Mouse (Mus musculus) telencephalon, adult 2 months (tissue): ENCODE results near the gene Qprt.

Experiments used
- DNase-seq: peaks from one replicate; pipeline ENCODE4 v3.0.0-alpha.2; 2011; ENCODE audit warnings: low read depth, low spot score

The Qprt gene

DNA sequence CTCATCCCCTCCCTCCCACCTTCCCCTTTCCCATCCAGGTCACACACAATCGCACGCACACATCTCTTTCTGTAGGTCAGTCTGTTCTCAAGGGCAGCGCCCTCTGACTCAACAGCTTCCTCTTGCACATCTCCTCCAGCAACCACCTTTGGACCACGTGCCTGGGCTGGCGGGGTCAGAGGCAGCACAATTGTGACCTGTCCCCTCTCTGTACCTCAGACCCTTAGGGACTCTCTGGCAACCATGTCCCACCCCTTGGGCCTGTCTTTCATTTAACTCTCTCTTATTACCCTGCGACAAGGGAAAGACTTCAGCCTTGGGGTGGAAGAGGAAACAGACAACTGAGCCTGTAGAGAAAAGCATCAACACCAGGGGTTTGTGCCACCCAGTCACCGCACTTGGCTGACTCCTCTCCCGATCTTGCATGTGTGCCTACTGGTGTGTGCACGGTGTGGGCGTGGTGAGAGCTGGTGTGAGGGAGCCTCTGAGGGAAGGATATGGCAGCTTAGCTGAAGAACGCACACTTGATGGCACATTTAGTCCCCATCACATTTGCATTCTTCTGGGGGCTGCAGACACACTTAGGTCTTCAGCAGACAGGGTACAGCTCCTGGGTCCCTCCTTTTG lies 12.9 kb upstream of the Qprt start:
- no peak for DNase-seq

- no peak for DNase-seq
Measured at GRCm38 (mm10) chr7:127133125-127133524, 11.1 kb upstream of the Qprt start.

DNA sequence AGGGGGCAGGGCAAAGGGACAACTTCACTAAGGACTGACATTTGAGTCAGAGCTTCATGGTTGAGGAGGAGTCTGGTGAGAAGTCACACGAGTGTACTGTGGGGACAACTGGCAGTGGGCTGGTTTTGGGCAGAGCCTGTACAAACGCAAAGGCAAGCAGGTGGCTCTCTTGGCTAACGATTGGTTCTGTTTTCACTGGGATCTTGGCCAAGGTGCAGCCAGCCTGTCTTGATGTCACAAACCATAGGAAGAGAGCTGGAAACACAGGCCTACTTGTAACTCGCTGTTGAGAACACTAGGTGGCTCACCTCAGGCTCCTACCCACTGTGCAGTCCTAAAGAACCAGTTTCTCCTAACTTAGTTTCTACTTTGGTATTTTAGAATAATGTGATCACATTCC lies 7.6 kb upstream of the Qprt start:
- peak; percentile 73 for DNase-seq

DNA sequence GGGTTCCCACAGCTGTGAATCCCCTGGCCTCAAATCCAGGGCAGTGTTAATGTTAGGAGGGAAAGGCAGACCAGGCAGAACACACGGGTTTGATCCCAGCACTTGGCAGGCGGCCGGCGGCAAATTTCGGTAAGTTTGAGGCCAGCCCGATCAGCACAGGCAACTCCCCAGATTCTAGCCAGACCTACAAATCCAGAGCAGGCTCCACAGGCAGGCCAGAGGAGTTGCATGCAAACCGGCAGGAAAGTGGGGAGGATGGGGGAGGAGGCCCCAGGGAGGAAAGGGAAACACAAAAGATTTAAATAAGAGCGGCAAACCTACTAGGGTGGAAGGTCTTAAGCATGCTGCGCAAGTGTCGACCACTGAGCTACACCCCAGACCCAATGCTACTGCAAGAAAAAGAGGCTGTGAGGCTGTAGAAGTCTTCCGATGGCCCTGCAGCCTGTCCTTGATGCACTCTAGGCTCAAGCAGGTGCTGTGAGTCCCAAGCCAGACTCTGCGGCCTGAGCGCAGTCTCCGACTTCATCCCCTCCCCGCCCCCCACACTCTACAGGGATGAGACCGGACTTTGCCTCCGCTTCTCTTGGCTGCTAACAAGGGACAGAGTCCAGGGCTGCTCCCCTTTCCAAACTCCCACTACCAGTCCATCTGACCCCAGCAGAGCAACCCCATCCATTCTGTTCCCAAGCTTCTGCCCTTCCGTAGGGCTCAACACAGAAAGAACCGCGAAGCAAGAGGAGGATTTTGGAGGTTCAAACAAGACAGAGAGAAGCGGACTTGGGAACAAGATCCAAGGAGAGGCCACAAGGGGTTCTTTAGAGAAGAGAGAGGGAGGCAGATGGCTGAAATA lies 740 bp downstream of the Qprt start:
- DNase-seq, result no peak

DNA sequence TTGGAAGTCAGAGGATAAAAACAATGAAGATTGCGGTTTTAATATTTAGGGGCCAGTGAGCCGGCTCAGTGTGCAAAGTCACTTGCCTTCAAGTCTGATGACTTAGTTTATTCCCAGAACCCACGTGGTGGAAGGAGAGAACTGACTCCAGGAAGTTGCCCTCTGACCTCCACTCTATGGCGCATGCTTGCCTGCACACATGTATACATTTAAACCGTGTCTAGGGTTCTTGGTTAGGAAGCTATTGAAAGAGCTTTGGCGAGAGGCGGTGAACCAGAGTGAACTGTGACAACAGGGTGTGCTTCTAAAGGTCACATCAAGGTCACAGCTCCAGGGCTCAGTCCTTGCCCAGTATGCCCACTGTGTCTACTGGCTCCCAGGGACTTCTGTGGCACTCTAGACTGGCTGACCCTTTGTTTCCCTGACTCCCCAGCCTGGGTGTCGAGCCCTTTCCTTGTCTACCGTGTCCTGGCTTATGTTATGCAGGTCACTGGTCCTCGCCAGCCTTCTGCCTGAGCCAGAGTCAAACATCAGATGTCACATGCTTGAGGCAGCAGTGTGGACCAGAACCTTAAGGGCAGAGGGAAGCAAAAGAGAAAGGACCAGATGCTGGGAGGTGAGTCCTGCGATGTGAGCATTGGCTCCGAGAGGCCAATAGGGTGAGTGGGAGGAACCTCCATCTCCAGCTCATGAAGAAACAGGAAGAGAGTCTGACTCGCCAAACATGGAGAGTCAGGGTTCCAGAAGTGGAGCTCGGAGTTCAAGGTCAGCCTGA lies 3.2 kb downstream of the Qprt start:
- no peak for DNase-seq

- DNase-seq, result no peak
Measured at GRCm38 (mm10) chr7:127117948-127118347, 4.1 kb downstream of the Qprt start.

DNA sequence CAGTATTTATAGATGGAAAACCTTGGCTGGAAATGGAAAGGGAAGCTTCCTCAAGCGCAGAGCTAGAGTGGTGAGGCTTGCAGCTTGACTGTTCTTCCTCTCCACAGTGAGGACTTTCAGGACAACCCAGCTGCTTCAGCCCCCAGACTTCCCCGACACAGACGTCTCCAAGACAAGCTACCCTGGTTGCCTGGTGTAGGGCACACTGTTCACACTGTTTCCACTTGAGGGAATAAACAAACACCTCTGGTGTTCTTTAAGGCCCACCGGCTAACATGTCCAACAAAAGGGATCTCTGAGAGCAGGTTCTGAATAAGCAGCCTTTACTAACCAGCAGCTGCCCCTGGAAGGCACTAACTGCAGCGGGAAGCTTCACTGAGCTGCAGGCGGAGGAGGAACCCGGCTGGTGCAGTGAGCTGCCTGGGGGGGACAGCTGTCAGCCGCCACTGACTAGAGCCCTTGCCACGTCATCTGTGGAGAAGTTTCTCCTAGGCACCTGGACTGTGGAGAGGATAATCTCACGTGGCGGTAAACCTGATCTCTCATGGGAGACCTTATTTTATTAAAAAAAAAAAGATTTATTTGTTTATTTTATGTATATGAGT lies 5.6 kb downstream of the Qprt start:
- DNase-seq, result no peak

- no peak for DNase-seq
Measured at GRCm38 (mm10) chr7:127114920-127115319, 7.1 kb downstream of the Qprt start.

DNA sequence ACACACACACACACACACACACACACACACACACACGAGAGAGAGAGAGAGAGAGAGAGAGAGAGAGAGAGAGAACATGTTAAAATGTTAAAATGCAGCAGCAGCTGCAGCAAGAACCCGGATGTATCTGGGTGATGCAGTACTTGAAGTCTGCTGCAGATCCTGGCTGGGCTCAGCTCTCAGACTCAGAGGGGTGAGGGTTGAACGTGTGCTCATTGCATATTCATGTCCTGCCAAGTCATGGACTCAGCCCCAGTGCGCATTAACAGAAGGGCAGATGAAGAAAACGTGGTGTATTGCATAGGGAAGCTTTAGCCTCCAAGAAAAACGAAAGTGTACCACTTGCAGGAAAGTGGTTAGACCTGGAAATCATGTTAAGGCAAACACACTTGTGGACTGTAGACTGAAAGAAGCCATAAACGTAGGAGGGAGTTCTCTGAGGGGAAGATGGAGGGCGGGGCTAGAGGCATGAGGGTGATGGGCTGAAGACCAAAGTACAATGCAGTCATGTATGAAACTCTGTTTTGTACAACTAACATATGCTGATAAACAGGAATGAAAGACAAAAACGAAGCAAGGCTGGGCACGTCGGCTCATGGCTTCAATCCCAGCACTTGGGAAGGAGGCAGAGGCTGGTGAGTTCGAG lies 8.3 kb downstream of the Qprt start:
- DNase-seq, result no peak

DNA sequence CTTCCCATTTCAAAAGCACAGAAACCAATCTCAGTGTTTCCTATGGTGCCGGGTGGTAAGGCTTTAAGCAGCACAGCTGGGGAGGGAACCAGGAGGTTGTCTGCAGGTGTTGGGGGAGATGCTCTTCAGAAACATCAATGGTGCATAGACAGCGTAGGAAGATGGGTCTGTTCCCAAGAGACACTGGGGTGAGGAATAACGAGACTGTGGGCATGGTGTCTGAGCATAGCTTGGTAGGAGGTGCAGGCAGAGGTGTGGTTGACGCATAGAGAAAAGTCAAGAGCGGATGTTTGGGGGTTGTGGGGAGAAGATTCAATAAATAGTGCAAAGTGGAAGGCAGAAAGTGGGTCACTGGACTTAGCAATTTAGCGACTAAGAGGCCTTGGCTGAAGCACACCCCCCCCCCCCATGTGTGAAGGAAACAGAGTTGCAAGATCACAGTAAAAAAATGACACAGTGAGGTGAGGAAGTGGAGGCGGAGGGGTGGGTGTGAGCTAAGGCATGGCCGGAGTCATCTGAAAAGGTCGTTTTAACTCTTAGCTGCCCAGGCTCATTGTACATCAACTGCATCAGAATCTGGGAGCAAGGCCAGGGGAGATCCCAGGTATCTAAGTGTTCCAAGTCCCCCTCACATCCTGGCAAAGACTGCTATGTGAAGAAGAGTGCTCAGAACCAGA lies 9.0 kb downstream of the Qprt start:
- DNase-seq, result no peak

GRCm38 (mm10) chr7:127112251-127112841 lies 9.7 kb downstream of the Qprt start:
- no peak for DNase-seq

DNA sequence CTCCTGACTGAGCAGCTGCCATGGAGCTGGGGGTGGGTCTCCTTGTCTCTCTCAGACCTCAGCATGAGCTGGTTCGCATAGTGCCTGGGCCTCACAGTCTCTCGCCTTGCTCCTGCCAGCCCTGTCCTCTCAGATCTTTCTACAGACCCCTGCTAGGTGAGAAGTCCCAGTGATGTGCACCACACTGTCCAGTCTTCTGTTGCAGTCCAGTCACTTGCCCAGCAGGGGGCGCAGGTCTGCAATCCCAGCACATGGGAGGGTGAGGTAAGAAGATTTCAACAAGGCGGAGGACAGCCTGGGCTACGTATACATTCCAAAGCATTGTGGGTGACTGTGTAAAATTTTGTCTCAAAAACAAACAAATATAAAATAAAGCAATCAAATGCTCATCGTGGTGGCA lies 10.6 kb downstream of the Qprt start:
- no peak for DNase-seq

DNA sequence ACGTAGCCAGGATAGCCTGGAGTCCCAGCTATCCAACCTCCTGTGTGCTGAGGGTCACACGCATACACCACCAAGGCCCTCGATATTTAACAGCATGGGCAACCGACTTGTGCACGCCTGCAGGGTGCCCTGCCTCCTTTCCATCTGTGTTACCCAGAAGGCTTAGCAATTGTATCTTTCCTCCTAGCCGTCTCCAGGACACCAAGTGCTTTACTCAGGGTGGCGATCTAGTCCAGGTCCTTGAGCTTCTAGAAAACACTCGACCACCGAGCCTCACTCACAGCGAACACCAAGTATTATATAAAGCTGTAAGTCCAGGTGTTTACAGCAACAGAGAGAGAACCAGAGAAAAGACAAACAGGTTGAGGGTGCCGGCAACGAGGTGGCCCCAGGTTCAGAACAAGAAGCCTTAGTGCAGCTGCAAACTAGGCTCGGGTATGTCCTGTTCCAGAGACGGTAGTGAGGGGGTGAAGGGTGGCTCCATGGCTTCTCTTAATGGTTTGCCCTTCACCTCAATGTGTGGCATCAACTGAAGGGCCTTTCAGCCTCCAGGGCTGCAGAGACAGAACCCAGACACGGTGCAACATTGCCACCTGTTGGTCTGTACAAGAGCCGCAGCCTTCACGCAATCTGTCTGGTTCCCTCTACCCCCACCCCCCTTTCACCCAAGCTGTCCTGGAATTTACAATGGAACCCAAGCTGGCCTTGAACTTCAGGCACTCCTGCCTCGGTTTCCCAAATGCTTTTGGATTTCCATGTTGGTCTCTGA lies 11.6 kb downstream of the Qprt start:
- DNase-seq, result no peak

- no peak for DNase-seq
Measured at GRCm38 (mm10) chr7:127105551-127105950, 16.5 kb downstream of the Qprt start.

GRCm38 (mm10) chr7:127104560-127105332 lies 17.3 kb downstream of the Qprt start:
- DNase-seq, result peak; percentile 81

DNA sequence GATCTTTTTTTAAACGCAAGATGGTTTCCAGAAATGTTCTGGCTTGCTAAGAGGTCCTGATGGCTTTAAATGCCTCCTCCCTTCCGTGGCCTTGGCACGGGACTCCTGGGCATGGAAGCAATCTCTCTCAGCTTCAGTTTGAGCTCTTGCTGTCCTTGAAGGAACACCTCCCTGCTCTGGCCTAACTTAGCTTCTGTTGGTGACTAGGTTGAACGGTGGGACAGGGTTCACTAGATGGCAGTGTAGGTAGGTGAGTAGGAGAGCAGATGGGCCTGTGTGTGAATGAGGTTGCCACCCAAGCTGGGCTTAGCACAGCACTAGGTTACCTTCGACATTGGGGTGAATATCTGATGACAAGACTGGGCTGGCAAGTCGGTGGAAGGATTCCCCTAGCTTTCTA lies 18.1 kb downstream of the Qprt start:
- no peak for DNase-seq

DNA sequence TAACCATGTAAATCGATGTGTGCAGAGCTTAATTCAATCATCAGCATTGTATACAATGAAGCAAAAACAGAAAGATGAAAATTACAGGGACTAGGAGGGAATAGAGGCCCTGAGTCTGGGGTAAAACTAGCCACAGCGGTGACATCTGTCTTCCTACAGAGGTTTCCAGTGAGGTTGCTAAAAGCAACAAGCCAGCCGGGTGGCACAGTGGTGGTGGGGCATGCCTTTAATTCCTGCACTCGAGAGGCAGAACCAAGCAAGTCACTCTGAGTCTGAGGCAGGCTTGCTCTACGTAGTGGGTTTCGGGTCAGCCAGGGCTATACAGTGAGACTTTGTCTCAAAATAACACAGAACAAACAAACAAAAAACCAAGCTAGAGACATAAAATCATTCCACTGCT lies 19.9 kb downstream of the Qprt start:
- no peak for DNase-seq

GRCm38 (mm10) chr7:127101451-127102016 lies 20.5 kb downstream of the Qprt start:
- DNase-seq, result no peak

GRCm38 (mm10) chr7:127099528-127099927 lies 22.5 kb downstream of the Qprt start:
- no peak for DNase-seq
